Mouse (Mus musculus) ES-E14 (cell line): ENCODE results near the gene Cav3. TPM values are rescaled to one million over a fixed set of nuclear protein-coding genes. Genes with fewer than 3 reads are reported as not detected.

ENCODE experiments used
- DNase-seq: peaks from one replicate; pipeline ENCODE4 v3.0.0-alpha.2; 2013; ENCODE audit warnings: low read depth, low spot score
- H3K27ac ChIP-seq: 2 replicates; pipeline ENCODE4 v1.5.1; 2012; ENCODE audit warnings: low read depth, mild to moderate bottlenecking, low read length, moderate library complexity, mixed read lengths; ENCODE audit not compliant: poor library complexity, insufficient read depth, severe bottlenecking
- H3K36me3 ChIP-seq: 2 replicates; pipeline ENCODE4 v1.6.1; 2012; ENCODE audit warnings: mild to moderate bottlenecking, low read length, moderate library complexity, mixed read lengths; ENCODE audit not compliant: control insufficient read depth, poor library complexity, insufficient read depth, severe bottlenecking
- H3K4me1 ChIP-seq, 2 experiments: fragments of 150-350 bp in 1 of 2; sonication (generic) in 1 of 2; 2 replicates each; pipeline ENCODE4 v1.6.1; 2012; ENCODE audit warnings: low read length in 2 of 2, mild to moderate bottlenecking in 1 of 2, mixed read lengths in 1 of 2; ENCODE audit not compliant: control insufficient read depth in 2 of 2, insufficient read depth in 2 of 2, poor library complexity in 1 of 2
- H3K4me3 ChIP-seq, 2 experiments: fragments of 150-350 bp in 1 of 2; sonication (generic) in 1 of 2; 2 replicates each; pipeline ENCODE4 v1.5.1; 2012; ENCODE audit warnings: low read length in 2 of 2, low read depth in 1 of 2, mild to moderate bottlenecking in 1 of 2, mixed read lengths in 1 of 2; ENCODE audit not compliant: insufficient read depth in 1 of 2, poor library complexity in 1 of 2, severe bottlenecking in 1 of 2
- H3K9ac ChIP-seq: 2 replicates; pipeline ENCODE4 v1.6.1; 2012; ENCODE audit warnings: low read depth, mild to moderate bottlenecking, low read length, mixed read lengths; ENCODE audit not compliant: poor library complexity, insufficient read depth, severe bottlenecking
- H3K9me3 ChIP-seq: fragments of 150-350 bp; sonication (generic); 2 replicates; pipeline ENCODE4 v1.6.1; 2012; ENCODE audit warnings: low read depth, mild to moderate bottlenecking, low read length; ENCODE audit not compliant: control insufficient read depth, insufficient read depth
- CHD2 ChIP-seq: IDR thresholded peaks from 2 replicates; pipeline ENCODE4 v1.6.1; 2014; ENCODE audit warnings: mild to moderate bottlenecking, low read depth, low read length, inconsistent platforms
- HCFC1 ChIP-seq: IDR thresholded peaks from 2 replicates; pipeline ENCODE4 v1.6.1; 2012; ENCODE audit warnings: low read length, inconsistent platforms, borderline replicate concordance; ENCODE audit not compliant: insufficient read depth
- MAFK ChIP-seq: IDR thresholded peaks from 2 replicates; pipeline ENCODE4 v1.6.1; 2014; ENCODE audit warnings: mild to moderate bottlenecking, low read depth, low read length, inconsistent platforms; ENCODE audit not compliant: insufficient read depth
- ZC3H11A ChIP-seq: IDR thresholded peaks from 2 replicates; pipeline ENCODE4 v1.6.1; 2012; ENCODE audit warnings: low read depth, mild to moderate bottlenecking, inconsistent platforms, low read length, borderline replicate concordance
- ZNF384 ChIP-seq: IDR thresholded peaks from 2 replicates; pipeline ENCODE4 v1.6.1; 2012; ENCODE audit warnings: low read depth, low read length, inconsistent platforms
- in situ Hi-C, 2 experiments: fragments of 600-800 bp; cut with MboI; formaldehyde crosslinking; loops; one replicate each; pipeline ENCODE4 v1.15.1; 2025; ENCODE audit warnings: low sequenced_read_pairs in 2 of 2, inconsistent platforms in 1 of 2; ENCODE audit not compliant: unreplicated experiment in 2 of 2
- total RNA-seq: library from RNA; depleted of rRNA; stranded (reverse); fragments of 300-350 nt; gene quantifications from 2 replicates; pipeline ENCODE4 v1.2.3, GENCODE M21; 2012; rRNA removed

Cav3 gene
- total RNA-seq, 1 experiment: not detected

GRCm38 (mm10) chr6:112514591-112514990, 55.3 kb downstream of the Cav3 start:
- Histone ChIP-seq H3K4me3 (no peak overlapping the region), H3K4me1 (no peaks in the 10 kb centered on the region), H3K36me3 (no peaks in the 10 kb centered on the region), H3K9ac (no peak overlapping the region), H3K27ac (no peak overlapping the region), H3K9me3 (no peaks in the 10 kb centered on the region)
- DNase-seq: no peak
- in situ Hi-C loops: no loop called here
- no peak for TF ChIP-seq HCFC1

- peak; percentile 28 for DNase-seq
- Histone ChIP-seq H3K27ac (no peak overlapping the region), H3K36me3 (no peaks in the 10 kb centered on the region)
These were observed 57.2 kb downstream of the Cav3 start for GRCm38 (mm10) chr6:112516496-112516895.

GRCm38 (mm10) chr6:112517572-112517971, 58.3 kb downstream of the Cav3 start:
- no peak for TF ChIP-seq CHD2
- TF ChIP-seq ZNF384: no peak
- TF ChIP-seq ZC3H11A: no peak
- no peak for TF ChIP-seq HCFC1
- TF ChIP-seq MAFK: no peak
- Histone ChIP-seq H3K9ac (no peak overlapping the region), H3K36me3 (no peaks in the 10 kb centered on the region), H3K4me1 (no peaks in the 10 kb centered on the region), H3K27ac (no peak overlapping the region), H3K4me3 (no peak overlapping the region), H3K9me3 (no peaks in the 10 kb centered on the region)
- no peak for DNase-seq
- in situ Hi-C loops: no loop called here

More at GRCm38 (mm10) chr6:112516496-112516895, 57.2 kb downstream of the Cav3 start:
- in situ Hi-C loops: no loop called here
- no peak for TF ChIP-seq ZNF384
- TF ChIP-seq HCFC1: no peak
- no peak for TF ChIP-seq ZC3H11A
- no peak for TF ChIP-seq MAFK
- TF ChIP-seq CHD2: no peak
- Histone ChIP-seq H3K9ac (no peak overlapping the region), H3K4me3 (no peak overlapping the region), H3K9me3 (no peaks in the 10 kb centered on the region), H3K4me1 (no peaks in the 10 kb centered on the region)

- no peak overlapping the region for H3K4me3 ChIP-seq
- H3K27ac ChIP-seq: no peak overlapping the region
- in situ Hi-C loops: no loop called here
- H3K4me1 ChIP-seq: no peaks in the 10 kb centered on the region
- no peak overlapping the region for H3K9ac ChIP-seq
- TF ChIP-seq CHD2: no peak
- TF ChIP-seq MAFK: no peak
- no peak for TF ChIP-seq HCFC1
- TF ChIP-seq ZNF384: no peak
- TF ChIP-seq ZC3H11A: no peak
- H3K36me3 ChIP-seq: no peaks in the 10 kb centered on the region
- no peaks in the 10 kb centered on the region for H3K9me3 ChIP-seq
- DNase-seq: no peak
These were observed 58.7 kb downstream of the Cav3 start for GRCm38 (mm10) chr6:112517991-112518390.

Other genes with a start within 250 kb of the Cav3 start
- gene Lmcd1, start 185.7 kb upstream of the Cav3 start, total RNA-seq: 0.18 and 0.37 TPM in 2 replicates
- gene Ssu2, start 71.5 kb upstream of the Cav3 start, total RNA-seq: 0.37 and 0.58 TPM in 2 replicates
- gene Oxtr, start 30.4 kb downstream of the Cav3 start, total RNA-seq: 0.04 and 0.11 TPM in 2 replicates
- 23.7 and 24.3 TPM in 2 replicates for gene Rad18, start 237.2 kb downstream of the Cav3 start, total RNA-seq